Mouse (Mus musculus) forebrain, embryonic 10.5 days (tissue): ENCODE measurements at regions not wholly inside any gene's neighbourhood (a gene's known extent, or its start where the extent isn't known, plus 50 kb on each side); places are given as distances from the start of the nearest gene placed in this dataset.
A peak's percentile ranks its signal among the peaks of the same experiment; 100 is the strongest.

Experiments
- DNase-seq: peaks from one replicate; pipeline ENCODE4 v3.0.0-alpha.2; 2017; ENCODE audit warnings: low spot score; ENCODE audit errors: extremely low spot score
- H3K27ac ChIP-seq: fragments of 300-500 bp; sonication (generic); 2 replicates; pipeline ENCODE4 v1.5.1; 2016; ENCODE audit warnings: mild to moderate bottlenecking
- H3K27me3 ChIP-seq: fragments of 300-500 bp; sonication (generic); 2 replicates; pipeline ENCODE4 v1.6.1; 2016; ENCODE audit warnings: mild to moderate bottlenecking; ENCODE audit not compliant: poor library complexity, severe bottlenecking
- H3K36me3 ChIP-seq: fragments of 300-500 bp; sonication (generic); replicated peaks from 2 replicates; pipeline ENCODE4 v1.6.1; 2016; ENCODE audit warnings: mild to moderate bottlenecking, moderate library complexity
- H3K4me1 ChIP-seq: fragments of 300-500 bp; sonication (generic); 2 replicates; pipeline ENCODE4 v1.6.1; 2016
- H3K4me3 ChIP-seq: fragments of 300-500 bp; sonication (generic); 2 replicates; pipeline ENCODE4 v1.5.1; 2016; ENCODE audit warnings: mild to moderate bottlenecking, moderate library complexity
- H3K9me3 ChIP-seq: fragments of 300-500 bp; sonication (generic); 2 replicates; pipeline ENCODE4 v1.6.1; 2016; ENCODE audit warnings: mild to moderate bottlenecking, moderate library complexity
- WGBS: fragments of 180-500 bp; shearing (Covaris S2); methylation state at CpG from one replicate; pipeline ENCODE4 v1.1.7; 2016; 5-methylcytosine and 5-hydroxymethylcytosine counted together

DNA sequence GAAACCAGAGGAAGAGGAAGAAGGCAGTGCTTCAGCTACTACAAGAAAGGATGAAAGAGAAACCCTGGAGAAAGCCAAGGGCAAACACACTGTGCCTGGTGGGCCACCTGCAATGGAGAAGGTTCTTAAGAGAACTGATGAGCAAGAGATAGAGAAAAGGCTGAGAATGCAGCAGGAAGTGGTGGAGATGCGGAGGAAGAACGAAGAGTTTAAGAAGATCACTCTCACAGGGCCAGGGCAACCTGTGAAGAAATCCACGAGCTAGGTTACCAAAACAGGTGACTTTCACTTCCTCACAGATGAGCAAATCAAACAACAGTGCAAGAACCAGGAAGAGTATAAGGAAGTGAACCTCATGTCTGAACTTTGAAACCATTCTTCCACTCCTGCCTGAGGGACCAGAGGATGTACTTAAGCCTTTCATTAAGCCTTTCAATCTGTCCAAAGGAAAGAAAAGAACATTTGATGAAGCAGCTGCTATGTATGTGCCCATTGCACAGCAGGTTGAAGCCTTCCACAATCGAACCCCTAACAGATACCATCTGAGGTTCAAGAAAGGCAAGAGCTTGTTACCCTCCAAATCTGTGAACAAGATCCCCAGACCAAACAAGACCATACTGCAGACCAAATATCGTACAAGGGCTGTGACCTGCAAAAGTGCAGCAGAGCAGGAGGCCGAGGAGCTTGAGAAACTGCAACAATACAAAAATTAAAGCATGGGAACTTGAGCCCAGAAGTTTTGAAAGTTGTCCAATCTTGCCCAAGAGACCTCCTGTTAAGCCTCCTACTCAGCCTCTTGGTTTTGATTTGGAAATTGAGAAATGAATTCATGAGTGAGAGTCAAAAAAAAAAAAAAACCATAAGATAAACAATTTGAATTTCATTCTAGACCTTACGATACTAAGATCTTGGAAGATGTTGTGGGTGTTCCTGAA lies 91.6 kb upstream of the Zfp462 start:
- H3K9me3 ChIP-seq = no peaks in the 10 kb centered on the region
- H3K4me1 ChIP-seq = no peaks in the 10 kb centered on the region
- H3K4me3 ChIP-seq = no peak overlapping the region
- H3K27ac ChIP-seq = no peak overlapping the region
- DNase-seq = no peak
- 87% methylated on average over 7 of the region's 7 CpGs for WGBS
- H3K36me3 ChIP-seq = no peaks in the 10 kb centered on the region
- H3K27me3 ChIP-seq = no peaks in the 10 kb centered on the region

DNA sequence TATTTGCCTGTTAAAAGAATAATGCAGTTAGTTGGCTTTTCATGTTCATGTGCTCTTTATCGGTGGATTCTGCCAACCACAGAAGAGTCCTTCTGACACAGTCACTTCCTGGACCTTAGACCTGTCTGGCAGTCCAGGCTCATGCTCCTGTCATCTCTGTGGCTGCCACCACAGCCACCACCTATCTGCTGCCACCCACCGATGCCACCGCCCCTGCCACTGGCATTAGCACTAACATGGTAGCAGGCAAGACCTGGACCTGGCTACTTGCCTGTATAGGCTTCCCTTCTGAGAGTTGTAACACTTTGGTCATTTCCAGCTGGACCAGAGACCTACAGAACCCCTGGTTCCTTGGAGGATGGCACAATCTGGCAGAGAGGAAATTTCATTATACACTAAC lies 86.2 kb upstream of the Zfp462 start:
- H3K4me1 ChIP-seq = no peaks in the 10 kb centered on the region
- WGBS = 95% methylated on average over 3 of the region's 3 CpGs
- H3K9me3 ChIP-seq = no peaks in the 10 kb centered on the region
- no peaks in the 10 kb centered on the region for H3K36me3 ChIP-seq
- DNase-seq = no peak
- no peak overlapping the region for H3K4me3 ChIP-seq
- H3K27ac ChIP-seq = no peak overlapping the region
- H3K27me3 ChIP-seq = no peaks in the 10 kb centered on the region

GRCm38 (mm10) chr4:54866062-54866461 lies 78.8 kb upstream of the Zfp462 start:
- DNase-seq = no peak
- H3K9me3 ChIP-seq = no peaks in the 10 kb centered on the region
- WGBS = 69% methylated on average over 2 of the region's 2 CpGs
- no peaks in the 10 kb centered on the region for H3K4me1 ChIP-seq
- H3K36me3 ChIP-seq = no peaks in the 10 kb centered on the region
- H3K27me3 ChIP-seq = no peaks in the 10 kb centered on the region
- no peak overlapping the region for H3K4me3 ChIP-seq
- no peak overlapping the region for H3K27ac ChIP-seq

DNA sequence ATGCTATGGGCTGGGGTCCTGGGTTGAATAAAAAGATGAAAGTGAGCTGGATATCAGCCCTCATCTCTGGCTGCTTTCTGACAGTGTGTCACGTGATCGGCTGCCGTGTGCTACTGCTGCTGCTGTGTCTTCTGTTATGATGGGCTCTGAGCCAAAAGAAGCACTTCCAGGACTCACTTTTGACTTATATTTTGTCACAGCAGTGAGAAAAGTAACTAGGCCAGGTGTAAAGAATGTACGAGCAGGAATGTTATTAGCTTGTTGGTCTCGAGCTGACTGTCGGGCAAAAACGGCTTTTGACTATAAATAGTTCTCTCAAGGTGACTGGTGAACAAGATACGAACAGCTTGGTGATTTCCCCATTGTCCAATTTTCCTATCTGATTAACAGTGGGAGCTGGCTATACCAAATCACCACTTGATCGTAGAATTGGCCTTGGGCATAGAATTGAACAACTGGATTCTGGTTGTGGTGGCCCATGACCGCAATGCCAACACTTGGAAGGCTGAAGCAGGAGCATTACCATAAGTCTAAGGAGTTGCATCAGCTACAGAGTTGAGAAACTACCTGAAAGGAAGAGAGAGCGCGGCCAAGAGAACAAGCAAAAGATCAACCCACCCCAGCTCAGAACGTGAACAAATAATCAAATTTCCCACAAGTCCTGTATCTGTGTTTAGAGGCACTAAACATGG lies 70.6 kb upstream of the Zfp462 start:
- Histone ChIP-seq H3K9me3 (no peaks in the 10 kb centered on the region), H3K27me3 (no peaks in the 10 kb centered on the region), H3K27ac (no peak overlapping the region), H3K4me1 (no peaks in the 10 kb centered on the region), H3K4me3 (no peak overlapping the region), H3K36me3 (no peaks in the 10 kb centered on the region)
- no peak for DNase-seq
- WGBS = 97% methylated on average over 13 of the region's 13 CpGs

GRCm38 (mm10) chr4:54875506-54875905 lies 69.3 kb upstream of the Zfp462 start:
- no peak overlapping the region for H3K27ac ChIP-seq
- no peaks in the 10 kb centered on the region for H3K4me1 ChIP-seq
- no peak for DNase-seq
- H3K36me3 ChIP-seq = no peaks in the 10 kb centered on the region
- no peak overlapping the region for H3K4me3 ChIP-seq
- no peaks in the 10 kb centered on the region for H3K9me3 ChIP-seq
- WGBS = 93% methylated on average over 8 of the region's 8 CpGs
- no peaks in the 10 kb centered on the region for H3K27me3 ChIP-seq

DNA sequence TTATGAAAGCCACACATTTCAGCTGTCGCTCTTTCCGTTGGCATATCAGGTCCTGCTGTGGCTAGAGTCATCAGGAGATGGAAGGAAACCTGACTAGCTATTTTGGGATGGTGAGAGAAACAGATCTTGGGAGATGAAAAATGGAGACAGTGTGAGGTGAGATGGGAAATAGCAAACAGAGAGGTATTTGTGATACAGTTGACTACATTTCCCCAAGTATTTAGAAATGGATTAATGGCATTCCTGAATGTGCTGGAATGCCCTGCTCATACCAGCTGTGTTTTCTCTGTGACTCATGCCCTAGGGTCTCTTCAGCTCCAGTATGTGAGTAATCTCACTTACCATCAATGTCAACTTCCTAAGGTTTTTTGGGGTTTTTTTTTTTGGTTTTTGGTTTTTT lies 67.5 kb upstream of the Zfp462 start:
- Histone ChIP-seq H3K36me3 (no peaks in the 10 kb centered on the region), H3K27ac (no peak overlapping the region), H3K4me1 (no peaks in the 10 kb centered on the region), H3K9me3 (no peaks in the 10 kb centered on the region), H3K4me3 (no peak overlapping the region), H3K27me3 (no peaks in the 10 kb centered on the region)
- no peak for DNase-seq
- WGBS = 95% methylated on average over 2 of the region's 2 CpGs

- WGBS = 93% methylated on average over 3 of the region's 3 CpGs
- Histone ChIP-seq H3K4me1 (no peaks in the 10 kb centered on the region), H3K27me3 (no peaks in the 10 kb centered on the region), H3K9me3 (no peaks in the 10 kb centered on the region), H3K4me3 (no peak overlapping the region), H3K36me3 (no peaks in the 10 kb centered on the region), H3K27ac (no peak overlapping the region)
- DNase-seq = no peak
Observed at GRCm38 (mm10) chr4:54878531-54878930, 66.3 kb upstream of the Zfp462 start.

DNA sequence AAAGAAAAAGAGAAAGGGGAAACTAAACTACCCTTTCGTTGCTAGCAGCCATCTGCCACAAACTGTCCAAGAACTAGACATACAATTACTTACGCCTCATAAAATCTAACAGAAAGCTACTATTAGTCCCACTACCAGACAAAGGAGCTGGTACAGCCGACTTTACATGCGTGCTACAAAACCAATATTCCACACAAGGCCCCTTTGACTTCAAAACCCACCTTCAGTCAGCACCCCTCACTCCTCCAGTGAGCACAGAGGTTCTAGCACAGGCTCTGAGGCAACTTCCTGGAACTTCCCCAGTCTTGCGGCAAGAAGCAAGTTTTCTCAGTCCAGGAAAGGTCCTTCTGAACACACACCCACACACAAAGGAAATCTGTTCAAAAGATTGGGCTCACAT lies 51.6 kb upstream of the Zfp462 start:
- no peaks in the 10 kb centered on the region for H3K27me3 ChIP-seq
- H3K27ac ChIP-seq = peak overlapping the region; percentile 56; the same call in 1 of the 2 replicates
- DNase-seq = no peak
- no peaks in the 10 kb centered on the region for H3K36me3 ChIP-seq
- no peaks in the 10 kb centered on the region for H3K9me3 ChIP-seq
- H3K4me1 ChIP-seq = 0 out of 2 replicates have a peak, but pooled peaks cover 2% of the 10 kb centered on the region
- no peak overlapping the region for H3K4me3 ChIP-seq
- WGBS = 90% methylated on average over 5 of the region's 5 CpGs
